Mouse (Mus musculus) retina, postnatal 7 days (tissue): Measurements from ENCODE around the gene Bcl2l15.

Experiments used
- DNase-seq: peaks from one replicate; pipeline ENCODE4 v3.0.0-alpha.2; 2012; ENCODE audit warnings: low read depth, low spot score

Bcl2l15 gene

DNA sequence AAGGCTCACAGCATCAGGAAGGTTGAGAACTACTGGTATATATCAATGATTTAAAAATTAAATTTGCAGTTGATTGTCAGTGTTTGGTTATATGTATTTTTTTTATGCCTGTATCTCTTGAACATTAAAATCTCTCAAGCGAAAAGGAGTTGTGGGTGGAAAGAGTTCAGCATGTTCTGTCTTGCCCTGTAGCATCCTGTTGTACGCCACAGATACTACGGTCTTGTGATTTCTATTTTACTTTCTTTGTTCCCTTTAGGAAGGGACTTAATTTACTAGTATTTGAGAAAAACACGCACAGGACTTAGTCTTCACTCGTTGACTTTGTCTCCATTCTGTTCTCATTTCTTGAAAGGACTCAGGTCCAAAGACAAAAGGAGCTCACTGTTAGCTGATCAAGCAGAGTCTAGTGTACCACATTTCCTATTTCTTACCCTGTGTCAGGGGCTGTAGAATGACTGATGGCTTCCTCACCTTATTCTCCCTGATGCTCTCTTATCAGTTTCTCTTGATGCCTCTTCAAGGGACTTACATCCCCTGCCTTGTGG, 35.1 kb downstream of the Bcl2l15 start:
- DNase-seq, result no peak

- DNase-seq, result no peak
Observed at GRCm38 (mm10) chr3:103868008-103868407, 35.6 kb downstream of the Bcl2l15 start.

GRCm38 (mm10) chr3:103872663-103873098, 40.3 kb downstream of the Bcl2l15 start:
- no peak for DNase-seq

- no peak for DNase-seq
Observed at GRCm38 (mm10) chr3:103874329-103874728, 41.9 kb downstream of the Bcl2l15 start.

GRCm38 (mm10) chr3:103885946-103886345, 53.5 kb downstream of the Bcl2l15 start:
- no peak for DNase-seq

- DNase-seq, result peak; percentile 29
Observed at GRCm38 (mm10) chr3:103887581-103887980, 55.2 kb downstream of the Bcl2l15 start.

DNA sequence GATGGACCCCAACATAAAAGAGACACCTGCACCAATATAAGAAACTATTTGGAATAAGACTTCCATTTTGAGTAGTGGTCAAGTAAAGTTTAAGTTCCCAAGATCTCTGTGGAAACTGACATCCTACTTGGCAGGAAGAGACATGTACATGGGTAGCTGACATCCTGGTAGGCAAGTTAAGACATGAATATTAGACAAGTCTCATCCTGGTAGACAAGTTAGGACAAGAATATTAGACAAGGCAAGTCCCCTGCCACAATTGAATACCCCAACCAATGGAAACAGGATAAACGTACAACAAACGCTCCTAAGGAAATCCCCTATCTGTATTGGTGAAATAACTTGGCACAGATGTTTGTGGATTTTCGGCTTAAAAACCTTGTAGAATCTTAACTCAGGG, 61.0 kb downstream of the Bcl2l15 start:
- DNase-seq, result no peak
